Mouse (Mus musculus) kidney, adult 18-20 months (tissue): ENCODE data around the gene Stap2.

ENCODE experiments used
- DNase-seq: peaks from one replicate; pipeline ENCODE4 v3.0.0; 2021

Stap2 gene

DNA sequence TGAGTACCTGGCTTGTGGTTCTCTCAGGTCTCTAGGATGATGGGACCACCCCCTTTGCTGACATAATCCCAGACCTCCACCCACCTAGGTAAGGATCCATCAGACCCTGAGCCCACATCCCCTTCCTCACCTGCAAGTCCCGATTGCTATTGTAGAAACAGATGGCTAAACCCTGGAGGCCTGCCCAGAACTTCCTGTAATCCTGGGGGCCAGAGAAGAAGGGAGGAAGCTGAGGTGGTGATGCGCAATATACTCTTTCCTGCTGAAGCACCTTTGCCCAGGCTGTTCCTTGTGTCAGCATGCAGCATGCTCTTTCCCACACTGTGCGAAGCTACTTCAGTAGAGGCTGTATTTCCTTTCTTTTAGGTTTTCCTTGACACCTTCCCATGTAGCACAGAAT lies 2.4 kb downstream of the Stap2 start:
- DNase-seq, result no peak

DNA sequence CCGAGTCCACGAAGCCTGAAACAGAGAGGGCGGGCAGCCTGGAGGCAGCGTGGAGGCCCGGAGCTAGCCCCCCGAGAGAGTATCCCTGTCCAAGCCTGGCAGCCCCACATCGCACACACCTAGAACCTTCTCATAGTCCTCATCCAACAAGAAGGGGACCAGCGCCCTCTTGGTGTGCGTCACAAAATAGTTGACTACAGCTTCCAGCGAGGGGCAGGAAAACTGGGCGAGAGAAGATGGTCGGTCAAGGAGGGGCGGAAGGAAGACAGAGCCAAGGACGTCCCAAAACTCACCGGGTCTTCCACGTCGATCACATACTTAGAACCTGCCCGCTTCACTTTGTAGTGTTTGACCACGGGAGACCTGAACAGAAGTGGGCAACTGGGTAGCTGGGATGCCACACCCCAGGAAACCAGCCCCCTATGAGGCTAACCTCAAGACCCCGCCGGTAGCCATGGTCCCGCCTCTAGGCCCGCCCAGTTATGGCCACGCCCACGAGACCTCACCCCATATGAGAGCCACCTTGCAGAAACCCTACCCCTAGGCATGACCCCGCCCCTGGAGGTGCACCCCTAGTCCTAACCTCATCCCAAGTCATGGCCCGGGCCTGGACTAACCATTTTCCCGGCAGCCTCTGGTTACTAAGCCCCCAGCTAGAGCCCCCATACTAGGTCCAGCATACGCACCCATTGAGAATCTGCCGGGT lies 5.4 kb downstream of the Stap2 start:
- no peak for DNase-seq

DNA sequence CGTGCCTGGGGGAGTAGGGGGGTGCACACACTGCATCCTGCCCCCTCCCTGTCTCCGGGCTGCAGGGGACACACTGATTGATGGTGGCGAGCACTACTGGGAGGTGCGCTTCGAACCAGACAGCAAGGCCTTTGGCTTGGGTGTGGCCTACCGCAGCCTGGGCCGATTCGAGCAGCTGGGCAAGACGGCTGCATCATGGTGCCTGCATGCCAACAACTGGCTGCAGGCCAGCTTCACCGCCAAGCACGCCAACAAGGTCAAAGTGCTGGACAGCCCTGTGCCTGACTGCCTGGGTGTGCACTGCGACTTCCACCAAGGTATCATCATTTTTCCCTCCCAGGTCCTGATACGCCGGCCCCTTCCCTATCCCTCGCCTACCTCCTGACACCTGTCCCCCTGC lies 9.4 kb downstream of the Stap2 start:
- peak; percentile 79 for DNase-seq

DNA sequence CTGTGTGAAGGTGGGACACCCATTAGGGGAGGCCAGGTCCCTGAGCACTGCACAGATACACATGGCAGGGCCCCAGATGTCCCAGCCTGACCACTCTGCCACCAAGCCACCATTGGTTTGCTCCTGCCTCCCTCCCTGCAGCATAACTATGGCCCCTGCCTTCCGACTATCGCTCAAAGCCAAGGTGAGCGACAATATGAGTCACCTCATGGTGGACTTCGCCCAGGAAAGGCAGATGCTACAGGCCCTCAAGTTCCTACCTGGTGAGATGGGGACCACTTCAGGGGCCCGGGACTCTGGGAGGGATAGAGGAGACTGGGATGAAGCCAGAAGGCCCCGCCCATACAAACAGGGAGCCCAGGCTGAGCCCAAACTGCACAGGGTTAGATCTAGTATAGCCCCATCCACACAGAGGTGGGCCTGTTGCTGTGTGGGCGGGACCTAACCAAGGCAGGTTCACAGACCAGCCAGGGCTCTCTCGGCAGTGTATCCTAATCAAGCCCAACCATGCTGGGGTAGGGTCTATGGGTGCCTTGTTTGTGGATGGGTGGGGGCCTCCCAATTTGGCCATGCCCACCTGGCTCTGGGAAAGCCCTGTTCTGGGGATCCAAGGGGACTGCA lies 15.0 kb downstream of the Stap2 start:
- DNase-seq, result no peak

DNA sequence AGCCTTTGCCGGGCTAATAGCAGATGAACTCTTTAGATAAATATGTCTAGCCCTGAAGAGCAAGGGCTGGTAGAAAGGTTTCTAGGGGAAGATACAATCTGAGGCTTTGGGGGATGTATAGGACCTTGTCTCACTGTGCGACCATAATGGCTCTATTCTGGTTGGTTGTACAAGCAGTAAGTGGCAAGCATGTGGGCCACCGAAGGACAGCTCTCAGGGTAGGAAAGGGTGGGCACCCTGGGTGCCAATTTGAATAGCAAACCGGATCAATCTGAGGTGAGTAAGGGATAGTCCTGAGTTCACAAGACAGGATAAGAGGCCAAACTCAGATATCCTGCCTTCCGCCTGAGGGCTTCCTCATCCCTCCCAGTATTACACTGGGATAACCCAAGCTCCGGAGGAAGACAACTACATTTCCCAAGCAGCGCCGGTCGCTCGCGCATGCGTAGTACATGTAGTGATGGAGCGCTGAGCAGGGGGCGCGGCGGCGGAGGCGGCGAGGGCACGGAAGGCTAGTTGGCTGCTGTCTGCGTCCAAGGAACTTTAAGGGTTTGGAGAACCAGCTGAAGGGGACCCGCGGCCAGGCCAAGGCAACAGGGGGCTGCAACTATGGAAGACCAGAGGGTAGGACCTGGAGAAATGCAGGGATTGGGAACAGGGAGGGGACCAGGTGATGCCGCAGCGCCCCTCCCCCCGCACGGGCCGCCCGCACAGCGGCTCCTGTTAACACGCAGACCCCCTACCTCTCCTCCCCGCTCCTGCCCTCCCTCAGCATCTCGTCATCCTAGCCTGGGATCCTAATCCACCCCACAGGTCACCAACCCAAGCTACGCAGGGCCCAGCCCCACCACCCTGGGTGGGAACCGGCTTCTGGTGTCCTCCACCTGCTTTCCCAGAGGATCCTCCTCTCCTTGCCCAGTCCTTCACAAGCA lies 19.1 kb downstream of the Stap2 start, which contains the start of gene Fsd1:
Gene Fsd1 (plus strand): TSS at position 480 of the 932 bp plus-strand sequence.
- DNase-seq, result no peak

DNA sequence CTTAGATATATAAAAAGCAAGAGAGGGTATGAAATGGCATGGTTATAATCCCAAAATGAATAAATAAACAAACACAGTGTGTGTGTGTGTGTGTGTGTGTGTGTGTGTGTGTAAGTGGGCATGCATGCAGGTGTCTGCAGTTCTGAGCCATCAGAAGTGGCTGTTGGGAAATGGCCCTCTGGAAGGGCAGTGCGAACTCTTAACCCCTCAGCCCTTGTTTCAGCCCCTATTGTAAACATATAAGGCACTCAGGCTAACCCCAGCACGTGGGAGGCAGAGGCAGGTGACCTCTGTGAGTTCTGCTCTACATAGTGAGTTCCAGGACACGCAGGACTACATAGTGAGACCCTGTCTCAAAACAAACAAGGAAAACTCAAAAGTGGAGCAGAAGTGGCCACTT lies 28.1 kb downstream of the Stap2 start:
- no peak for DNase-seq

DNA sequence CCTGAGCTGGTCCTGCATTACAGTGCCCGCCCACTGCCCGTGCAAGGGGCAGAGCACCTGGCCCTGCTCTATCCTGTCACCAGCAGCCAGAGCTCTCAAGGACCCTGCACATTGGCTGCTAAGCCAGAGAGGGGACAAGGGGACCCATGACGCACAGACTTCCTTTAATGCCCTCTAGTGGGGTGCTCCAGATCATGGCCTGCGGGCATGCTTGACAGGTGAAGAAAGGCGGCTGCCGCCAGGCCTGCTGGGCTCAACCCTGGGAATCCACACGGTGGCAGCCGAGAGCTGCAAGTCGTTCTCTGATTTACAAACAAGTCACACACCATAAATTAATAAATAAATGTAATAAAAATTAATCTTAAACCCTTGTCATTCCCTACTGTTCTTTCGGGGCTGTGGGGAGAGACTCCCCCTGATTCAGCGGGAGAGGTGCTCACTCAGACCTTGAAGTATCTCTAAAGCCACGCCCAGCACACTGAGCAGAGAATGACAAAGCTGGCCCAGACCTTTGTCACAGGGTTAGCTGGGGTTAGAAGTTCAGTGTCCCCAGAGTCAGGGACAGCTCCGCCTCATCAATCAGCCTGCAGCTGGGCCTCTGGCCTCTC lies 29.0 kb downstream of the Stap2 start:
- peak; percentile 83 for DNase-seq

DNA sequence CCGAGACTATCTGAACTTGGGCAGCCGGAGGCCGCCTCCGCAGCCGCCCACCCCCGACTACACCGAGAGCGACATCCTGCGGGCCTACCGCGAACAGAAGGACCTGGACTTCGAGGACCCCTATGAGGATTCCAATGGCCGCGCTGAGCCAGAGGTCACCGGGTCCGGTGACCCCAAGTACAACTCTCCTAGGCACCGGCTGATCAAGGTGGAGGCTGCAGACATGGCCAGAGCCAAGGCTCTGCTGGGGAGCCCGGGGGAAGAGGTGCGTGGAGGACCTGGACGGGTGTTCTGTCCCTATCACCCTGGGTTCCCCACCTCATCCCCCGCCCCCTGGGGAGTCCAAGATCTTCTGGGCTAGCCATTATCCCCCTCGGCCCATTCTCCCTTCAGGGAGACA lies 33.9 kb downstream of the Stap2 start:
- DNase-seq, result no peak

DNA sequence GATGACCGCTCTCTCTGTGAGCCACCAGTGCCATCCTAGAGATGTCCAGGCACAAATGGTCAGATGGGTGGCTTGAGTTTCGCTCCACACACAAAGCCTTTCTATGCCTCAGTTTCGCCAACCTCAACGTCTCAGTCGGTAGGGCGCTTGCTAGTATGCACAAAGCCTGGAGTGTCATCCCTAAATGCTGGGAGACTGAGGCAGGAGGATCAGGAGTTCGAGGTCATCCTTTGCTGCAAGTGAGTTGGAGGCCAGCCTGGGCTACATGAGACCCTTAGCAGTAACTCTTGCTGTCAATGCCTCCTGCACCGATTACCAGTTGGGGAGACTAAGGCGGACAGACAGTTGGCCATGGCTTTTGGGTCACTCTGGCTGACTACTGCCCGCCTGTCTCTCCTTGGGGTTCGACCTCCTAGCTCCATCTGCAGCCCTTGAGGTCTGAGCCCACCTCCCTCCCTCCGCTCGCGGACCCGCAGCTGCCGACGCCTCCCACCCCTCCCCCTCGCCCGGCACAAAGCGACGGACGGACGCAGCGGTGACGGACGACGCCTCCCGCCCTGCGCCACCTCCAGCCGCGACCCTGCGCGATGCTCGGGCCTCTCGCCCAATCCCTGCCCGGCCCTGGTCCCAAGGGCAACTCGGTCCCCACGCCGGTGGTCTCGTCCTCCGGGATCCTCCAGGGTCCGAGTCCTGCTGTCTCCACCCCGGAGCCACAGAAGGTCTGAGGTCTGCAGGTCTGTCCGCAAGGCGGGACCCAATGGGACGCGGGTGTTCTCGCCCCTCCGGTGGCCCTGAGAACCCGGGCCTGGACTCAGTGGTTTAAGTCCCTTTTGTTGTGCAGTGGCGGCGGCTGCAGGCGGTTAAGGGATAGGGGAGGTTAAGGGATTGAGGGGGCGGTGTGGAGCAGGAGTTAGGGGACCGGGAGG lies 35.2 kb downstream of the Stap2 start, which contains the start of gene Shd:
Gene Shd (plus strand): TSS at position 502 of the 926 bp plus-strand sequence.
- peak; percentile 30 for DNase-seq

DNA sequence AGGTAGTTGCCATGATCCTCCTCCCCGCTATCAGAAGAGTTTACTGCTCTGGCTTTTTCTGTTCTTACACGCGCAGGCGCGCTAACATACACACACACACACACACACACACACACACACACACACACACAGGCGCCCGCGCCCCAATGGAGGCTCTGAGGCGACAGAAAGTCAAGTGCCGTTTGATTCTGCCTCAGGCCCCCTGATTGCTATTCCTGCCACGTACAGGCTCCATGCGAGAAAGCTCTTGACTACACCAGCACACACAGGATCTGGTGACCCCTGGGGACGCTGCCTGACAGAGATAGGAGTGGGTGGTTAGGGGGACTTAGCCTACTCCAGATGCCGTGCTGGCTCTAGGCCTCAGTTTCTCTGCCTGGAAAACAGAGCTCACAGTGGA lies 35.8 kb downstream of the Stap2 start:
- DNase-seq, result peak; percentile 47

DNA sequence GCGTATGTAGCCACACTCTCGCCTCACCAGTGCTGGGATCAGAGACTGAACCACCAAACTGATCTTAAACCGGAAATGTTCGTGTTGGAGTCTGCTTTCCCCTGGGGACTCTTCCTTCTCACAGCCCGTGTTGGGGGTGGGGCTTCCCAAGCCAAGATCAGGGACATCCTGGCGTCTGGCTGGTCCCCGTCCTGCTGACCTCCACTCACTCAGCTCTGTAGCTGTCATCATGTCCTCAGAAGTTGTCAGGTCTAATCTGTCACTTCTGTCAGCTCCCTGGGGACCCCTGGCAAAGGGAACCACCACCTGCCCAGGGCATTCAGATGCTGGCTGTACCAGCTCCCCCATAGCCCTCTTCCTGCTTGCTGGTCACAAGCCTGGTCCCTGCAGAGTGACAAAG lies 37.2 kb downstream of the Stap2 start:
- peak; percentile 32 for DNase-seq

DNA sequence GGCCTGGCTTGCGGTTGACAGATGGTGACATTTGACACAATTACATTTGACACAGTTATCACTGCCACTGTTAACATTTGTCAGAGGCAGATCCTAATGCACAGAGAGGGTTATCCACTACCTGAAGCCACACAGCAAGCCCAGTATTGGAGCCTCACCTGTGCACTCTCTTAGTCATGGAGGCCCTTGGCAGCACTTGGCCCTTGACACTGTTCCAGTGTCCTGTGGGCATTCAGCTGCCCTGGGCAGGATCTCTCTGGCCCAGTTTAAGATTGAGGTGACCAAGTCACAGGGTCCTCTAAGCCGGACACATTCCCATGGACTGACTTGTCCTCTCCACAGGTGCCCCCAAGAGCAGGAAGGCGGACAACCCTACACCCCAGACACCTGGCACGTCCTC lies 38.2 kb downstream of the Stap2 start:
- DNase-seq, result no peak

DNA sequence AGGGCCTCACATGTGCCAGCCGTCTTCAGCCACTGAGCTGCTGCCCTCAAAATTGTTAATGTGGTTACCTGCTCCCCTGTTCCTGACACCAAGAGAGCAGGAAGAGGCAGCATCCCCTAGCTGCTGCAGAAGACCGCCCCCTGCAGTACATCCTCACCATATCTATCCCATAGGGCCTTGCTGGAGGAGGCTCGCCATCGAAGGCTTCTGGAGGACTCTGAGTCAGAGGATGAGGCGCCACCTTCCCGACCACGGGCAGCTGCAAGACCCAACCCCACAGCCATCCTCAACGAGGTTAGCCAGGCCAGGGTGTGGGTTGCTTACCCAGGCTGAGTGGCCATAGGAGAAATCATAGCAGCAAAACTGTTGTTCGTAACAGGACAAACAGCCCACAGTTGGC lies 40.4 kb downstream of the Stap2 start:
- DNase-seq, result no peak

DNA sequence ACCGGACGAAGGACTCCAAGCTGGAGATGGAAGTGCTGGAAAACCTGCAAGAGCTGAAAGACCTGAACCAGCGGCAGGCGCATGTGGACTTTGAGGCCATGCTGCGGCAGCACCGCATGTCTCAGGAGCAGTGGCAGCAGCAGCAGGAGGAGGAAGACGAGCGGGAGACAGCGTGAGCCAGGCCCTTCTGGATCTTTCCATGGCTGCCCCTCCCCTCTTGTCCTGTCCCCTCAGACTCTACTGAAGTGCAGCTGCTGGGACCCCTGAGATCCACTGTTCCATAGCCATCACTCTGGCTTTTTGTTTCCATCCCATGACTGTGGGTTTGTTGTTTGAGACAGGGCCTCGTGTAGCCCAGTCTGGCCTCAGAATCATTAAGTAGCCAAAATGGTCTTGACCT lies 40.9 kb downstream of the Stap2 start:
- DNase-seq, result no peak

DNA sequence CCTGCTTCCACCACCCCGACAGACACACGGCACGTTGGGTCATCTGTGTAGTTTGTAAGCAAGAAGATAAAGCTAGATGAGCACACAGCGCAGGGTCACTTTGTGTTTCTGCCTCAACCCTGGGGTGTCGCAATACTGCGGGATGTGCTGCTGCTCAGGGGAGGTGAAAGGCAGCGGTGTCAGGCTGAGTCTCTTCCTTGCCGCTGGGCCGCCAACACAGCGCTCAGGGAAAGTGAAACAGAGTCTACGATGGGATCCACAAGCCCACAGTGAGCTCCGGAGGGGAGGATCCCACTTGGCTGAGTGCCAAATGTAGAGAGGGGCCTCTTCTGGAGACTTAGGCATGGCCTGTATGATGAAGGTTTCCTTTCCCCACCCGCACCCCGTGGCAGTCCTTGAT lies 42.2 kb downstream of the Stap2 start:
- DNase-seq, result no peak

DNA sequence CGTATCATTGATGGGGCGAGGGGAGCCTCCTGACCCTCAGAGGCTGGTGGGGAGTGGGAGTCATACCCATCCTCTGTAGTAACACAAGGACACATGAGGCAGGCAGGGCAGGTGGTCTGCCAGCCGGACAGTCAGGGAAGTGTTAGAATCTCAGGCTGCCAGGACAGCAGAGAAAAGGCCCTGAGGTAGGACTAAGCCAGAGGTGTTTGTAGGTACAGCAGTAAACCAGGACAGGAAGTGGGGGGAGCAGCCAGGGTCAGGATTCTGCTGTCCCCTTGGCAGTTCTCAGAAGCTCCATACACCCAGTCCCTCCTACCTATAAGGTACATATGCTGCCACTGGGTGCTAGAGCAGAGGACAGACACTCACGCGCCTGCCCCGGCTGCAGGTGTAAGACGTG lies 43.8 kb downstream of the Stap2 start:
- no peak for DNase-seq

DNA sequence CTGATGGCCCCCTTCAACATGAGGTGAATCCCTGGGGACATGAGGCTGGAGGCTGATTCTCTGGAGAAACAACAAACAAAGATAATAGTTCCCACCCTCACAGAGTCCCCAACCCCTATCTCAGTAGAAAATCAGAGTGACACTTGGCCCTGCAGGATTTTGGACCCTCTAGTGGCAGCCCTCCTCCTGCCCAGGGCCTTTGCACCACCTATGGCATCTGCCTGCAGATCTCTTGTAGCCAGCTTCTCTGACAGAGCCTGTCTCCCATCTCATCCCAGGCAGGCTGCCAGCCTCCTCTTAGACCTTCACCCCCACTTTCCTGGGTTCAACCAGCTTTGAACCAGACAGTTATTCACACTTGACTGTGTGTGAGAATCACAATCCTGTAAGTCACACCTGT lies 44.6 kb downstream of the Stap2 start:
- DNase-seq, result no peak

DNA sequence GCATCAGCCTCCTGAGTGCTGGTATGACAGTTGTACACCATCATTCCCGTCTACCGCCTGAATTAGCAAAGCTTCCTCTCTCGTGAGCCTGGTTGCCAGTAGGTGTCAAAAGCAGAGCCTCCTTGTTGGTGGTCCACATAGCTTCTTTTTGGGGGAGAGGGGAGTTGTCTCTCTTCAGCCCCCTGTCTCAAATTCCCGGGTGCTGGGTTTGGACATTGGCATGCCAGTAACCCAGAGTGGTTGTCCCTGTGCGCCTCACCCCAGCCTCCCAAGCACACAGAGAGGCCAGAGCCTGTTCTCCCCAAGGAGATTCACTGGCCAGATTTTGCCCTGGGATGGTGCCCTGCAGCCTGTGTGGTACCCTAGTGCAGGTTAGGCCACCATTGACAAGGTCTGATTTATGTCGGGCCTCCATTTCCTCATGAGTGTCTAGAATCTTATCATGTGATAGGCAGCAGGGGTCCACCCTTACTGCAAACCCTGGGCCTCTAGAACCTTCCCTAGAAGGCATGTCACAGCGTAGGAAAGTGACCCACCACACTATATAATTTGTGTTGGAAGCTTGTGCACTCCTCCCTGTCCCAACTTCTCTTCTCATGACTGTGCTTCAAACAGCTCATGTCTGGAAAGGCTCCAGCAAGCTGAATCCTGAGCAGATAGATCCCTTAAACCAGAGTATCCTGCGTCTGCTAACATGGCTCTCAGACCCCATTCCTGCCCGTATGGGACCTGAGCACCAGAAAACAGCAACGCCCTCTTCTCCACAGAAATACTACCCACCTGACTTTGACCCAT lies 45.2 kb downstream of the Stap2 start:
- DNase-seq, result no peak

DNA sequence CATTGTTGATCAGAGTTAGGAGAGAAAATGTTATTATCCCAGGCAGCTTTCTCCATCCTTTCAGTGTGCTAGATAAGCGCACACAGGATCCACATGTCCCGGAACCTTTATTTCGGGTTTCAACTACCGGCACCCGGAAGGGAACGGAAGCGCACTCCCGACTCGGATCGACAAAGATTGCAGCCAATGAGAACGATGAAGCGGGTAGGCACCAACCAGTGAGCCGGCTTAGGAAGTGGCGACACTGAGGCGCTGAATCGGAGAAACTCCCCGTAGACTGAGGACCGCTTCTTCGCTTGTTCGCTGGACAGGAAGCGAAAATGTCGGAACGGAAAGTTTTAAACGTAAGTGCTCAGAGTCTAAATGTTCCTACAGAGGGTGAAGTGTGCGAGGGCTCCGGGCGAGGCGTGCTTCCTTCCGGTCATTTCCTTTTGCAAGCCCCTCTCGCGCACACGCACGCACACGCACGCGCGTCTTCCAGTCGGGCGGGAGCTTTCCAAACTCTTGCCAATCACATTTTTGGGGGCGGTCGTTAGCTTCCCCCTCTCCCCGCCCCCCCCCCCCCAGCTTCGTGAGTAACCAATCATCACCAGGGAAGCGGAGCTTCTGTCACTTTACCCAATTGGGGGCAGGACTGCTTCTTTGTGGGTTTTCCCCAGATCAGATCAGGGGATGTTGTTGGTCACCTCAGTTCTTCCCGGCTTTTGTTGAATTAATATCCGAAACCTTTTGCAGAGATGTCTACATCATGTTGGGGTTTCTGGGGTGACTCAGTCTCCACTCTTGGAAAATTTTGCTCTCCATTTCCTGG lies 46.3 kb downstream of the Stap2 start, which contains the start of gene Yju2:
Gene Yju2 (plus strand): TSS at position 182 of the 811 bp plus-strand sequence.
- DNase-seq, result peak; percentile 96

DNA sequence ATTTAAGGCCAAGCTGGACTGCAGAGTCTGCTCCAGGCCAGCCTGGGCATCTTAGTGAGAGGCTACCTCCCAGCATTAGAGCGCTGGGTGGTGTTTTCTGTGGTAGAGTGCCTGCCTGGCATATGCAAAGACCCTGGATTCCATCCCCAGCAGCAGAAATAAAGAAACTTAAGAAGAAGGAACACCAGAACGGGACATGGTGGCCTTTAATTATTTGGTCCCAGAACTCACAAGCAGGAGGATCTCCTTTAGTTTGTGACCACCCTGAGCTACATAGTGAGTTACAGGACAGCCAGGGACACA lies 46.8 kb downstream of the Stap2 start:
- no peak for DNase-seq
